Mouse (Mus musculus) cortical plate, adult 2 months (tissue): ENCODE results near the gene Rbm47. TPM values are rescaled to one million over a fixed set of nuclear protein-coding genes. Genes with fewer than 3 reads are reported as not detected.

Source experiments
- H3K27ac ChIP-seq: fragments of 200-500 bp; 2 replicates; pipeline ENCODE4 v1.5.1; 2012; ENCODE audit warnings: low read length, control low read depth, inconsistent platforms; ENCODE audit not compliant: insufficient read depth
- H3K4me1 ChIP-seq: fragments of 200-500 bp; 2 replicates; pipeline ENCODE4 v1.6.1; 2011; ENCODE audit warnings: low read length; ENCODE audit not compliant: control insufficient read depth, insufficient read depth
- H3K4me3 ChIP-seq: fragments of 200-500 bp; 2 replicates; pipeline ENCODE4 v1.5.1; 2011; ENCODE audit warnings: mild to moderate bottlenecking, low read length, control low read depth; ENCODE audit not compliant: insufficient read depth
- CTCF ChIP-seq: fragments of 200-500 bp; IDR thresholded peaks from 2 replicates; pipeline ENCODE4 v1.5.1; 2011; ENCODE audit warnings: mild to moderate bottlenecking, control low read depth, low read length; ENCODE audit not compliant: insufficient read depth; ENCODE audit errors: extremely low read depth
- POLR2A ChIP-seq: fragments of 200-500 bp; IDR thresholded peaks from 2 replicates; pipeline ENCODE4 v1.6.1; 2011; ENCODE audit warnings: mild to moderate bottlenecking, low read length, control low read depth; ENCODE audit not compliant: insufficient read depth; ENCODE audit errors: extremely low read depth
- polyA plus RNA-seq: library from polyadenylated mRNA; depleted of rRNA; stranded (reverse); fragments of >200 nt; gene quantifications from 2 replicates; pipeline ENCODE4 v1.2.3, GENCODE M21; 2012

Gene Rbm47
- polyA plus RNA-seq, 1 experiment: 0.73 TPM

GRCm38 (mm10) chr5:66147313-66147712 lies 25.6 kb downstream of the Rbm47 start:
- Histone ChIP-seq H3K27ac (no peak overlapping the region), H3K4me1 (peaks cover 1% of the 10 kb centered on the region; the same call in 1 of the 2 replicates), H3K4me3 (no peak overlapping the region)
- TF ChIP-seq CTCF (no peak), POLR2A (no peak)

DNA sequence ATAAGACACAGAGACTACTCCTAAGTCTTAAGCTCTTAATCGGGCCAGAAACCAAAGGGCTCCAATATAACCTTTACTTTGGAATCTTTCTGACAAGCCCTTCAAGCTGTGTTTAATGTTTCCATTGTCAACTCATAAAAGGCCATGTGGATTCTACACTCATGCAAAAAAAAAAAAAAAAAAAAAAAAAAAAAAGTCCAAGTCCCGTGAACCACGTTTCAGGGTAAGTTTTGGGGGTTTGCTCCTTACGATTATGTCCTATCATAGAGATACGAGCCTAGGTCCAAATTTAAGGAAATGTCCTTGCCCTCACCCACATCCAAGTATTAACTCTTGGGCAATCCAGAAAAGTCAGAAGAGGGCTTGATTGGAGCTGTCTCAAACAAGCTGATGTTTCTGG lies 27.3 kb downstream of the Rbm47 start:
- TF ChIP-seq CTCF: no peak
- no peak for TF ChIP-seq POLR2A
- H3K27ac ChIP-seq: no peak overlapping the region
- peaks cover 1% of the 10 kb centered on the region; the same call in 1 of the 2 replicates for H3K4me1 ChIP-seq
- no peak overlapping the region for H3K4me3 ChIP-seq

DNA sequence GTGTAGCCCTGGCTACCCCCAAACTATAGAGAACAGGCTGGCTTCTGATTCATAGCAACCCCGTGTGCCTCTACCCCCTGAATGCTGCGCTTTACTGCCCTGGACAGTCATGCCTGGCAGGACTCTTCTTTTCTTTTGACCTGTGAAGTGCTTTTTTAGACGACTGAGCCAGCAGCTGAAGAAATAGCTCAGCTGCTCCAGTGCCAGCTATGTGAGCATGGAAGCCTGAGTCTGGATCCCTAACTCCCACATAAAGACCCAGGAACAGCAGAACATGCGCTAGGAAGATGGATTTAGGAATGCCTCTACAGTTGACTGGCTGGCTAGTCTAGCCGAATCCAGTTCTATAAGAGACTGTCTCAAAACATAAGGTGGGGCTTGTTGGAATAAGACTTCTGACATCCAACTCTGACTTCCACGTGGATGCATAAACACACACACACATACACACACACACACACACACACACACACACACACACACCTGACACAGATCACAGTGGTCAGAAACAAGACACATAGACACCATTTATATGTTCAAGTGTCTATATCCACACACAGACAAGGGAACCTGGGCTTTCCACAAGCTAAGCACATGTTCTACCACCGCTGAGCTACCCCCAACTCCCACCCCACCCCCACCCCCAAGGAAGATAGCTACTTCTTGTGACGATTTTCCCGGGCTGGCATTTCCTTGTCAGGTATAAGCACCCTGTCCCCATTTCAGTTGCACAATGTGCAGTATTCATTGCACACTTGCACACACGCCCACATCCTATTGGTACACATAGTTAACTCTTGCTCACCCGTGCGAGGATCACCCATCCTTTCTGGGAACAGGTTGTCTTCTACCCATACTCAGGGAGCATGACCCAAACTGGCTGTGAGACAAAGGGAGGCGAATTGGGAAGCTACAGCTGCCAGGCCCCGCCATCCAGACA lies 29.6 kb downstream of the Rbm47 start:
- Histone ChIP-seq H3K4me1 (no peaks in the 10 kb centered on the region), H3K4me3 (no peak overlapping the region), H3K27ac (no peak overlapping the region)
- TF ChIP-seq CTCF (no peak), POLR2A (no peak)

GRCm38 (mm10) chr5:66141474-66141873 lies 31.4 kb downstream of the Rbm47 start:
- Histone ChIP-seq H3K27ac (no peak overlapping the region), H3K4me1 (no peaks in the 10 kb centered on the region), H3K4me3 (no peak overlapping the region)
- TF ChIP-seq POLR2A: no peak
- TF ChIP-seq CTCF: no peak

DNA sequence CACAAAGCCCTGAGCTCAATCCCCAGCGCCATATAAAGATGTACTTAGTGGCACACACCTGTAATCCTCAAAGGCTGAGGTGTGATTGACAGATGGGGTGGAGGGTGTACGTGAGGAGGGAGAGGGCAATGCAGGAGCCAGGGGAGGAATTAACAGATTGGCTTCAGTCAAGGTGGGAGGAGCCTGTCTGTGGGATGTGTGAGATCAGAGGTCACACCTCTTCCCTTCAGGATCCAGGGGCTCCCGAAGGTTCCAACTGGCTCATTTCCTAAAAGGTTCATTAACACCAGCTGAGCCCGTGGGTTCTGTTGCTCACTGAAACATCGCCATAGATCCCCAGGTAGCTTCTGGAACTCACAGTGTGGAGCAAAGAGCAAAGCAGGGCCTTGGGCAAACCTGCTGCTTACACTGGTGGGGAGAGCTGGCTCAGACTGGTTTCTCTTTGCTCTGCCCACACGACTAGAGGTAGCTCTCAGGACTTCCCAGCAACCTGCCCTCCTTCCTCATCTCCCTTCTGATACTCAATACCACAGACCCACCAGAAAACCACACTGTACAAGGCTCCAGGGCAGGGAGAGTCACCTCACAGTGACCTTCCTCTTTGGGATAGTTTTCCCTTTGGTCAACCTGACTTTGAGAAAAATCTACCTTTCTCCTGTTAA lies 33.2 kb downstream of the Rbm47 start:
- H3K4me3 ChIP-seq: no peak overlapping the region
- H3K4me1 ChIP-seq: no peaks in the 10 kb centered on the region
- TF ChIP-seq CTCF (no peak), POLR2A (no peak)

DNA sequence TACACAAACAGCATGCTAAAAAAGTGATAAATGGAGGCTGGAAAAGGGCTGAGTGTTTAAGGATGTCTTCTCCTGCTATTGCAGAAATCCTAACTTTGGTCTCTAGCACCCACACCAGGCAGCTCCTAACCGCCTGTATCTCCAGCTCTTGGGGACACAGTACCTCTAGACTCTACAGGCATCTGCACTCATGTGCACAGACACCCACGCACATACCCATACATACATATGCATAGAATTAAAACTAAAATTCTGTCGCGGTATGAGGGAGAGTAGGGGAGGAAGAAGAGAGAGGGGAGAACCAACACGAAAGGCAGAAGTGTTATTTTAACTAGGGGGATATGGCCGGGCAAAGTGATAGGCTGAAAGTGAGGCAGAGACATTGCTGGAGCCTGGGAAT lies 33.7 kb downstream of the Rbm47 start:
- Histone ChIP-seq H3K27ac (no peak overlapping the region), H3K4me3 (no peak overlapping the region), H3K4me1 (no peaks in the 10 kb centered on the region)
- no peak for TF ChIP-seq POLR2A
- TF ChIP-seq CTCF: no peak

More for the DNA sequence above, 33.2 kb downstream of the Rbm47 start:
- H3K27ac ChIP-seq: no peak overlapping the region

GRCm38 (mm10) chr5:66138597-66138996 lies 34.3 kb downstream of the Rbm47 start:
- Histone ChIP-seq H3K4me3 (no peak overlapping the region), H3K27ac (no peak overlapping the region), H3K4me1 (no peaks in the 10 kb centered on the region)
- TF ChIP-seq POLR2A: no peak

DNA sequence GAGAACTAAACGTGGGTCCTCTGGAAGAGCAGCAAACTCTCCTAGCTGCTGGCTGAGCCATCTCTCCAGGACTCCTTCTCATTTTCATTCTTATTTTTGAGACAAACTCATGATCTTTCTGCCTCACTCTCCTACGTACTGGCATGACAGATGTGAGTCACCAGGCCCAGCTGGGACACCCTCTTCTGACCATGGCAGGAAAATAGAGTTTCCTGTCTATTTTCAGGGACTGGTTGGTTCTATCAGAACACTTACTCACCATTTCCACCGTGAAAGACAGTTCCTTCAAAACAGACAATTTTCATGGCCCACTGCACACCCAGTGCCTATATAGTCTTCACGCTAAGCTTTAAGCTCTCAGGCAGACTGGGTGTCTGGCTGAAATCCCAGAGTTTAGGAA lies 35.7 kb downstream of the Rbm47 start:
- Histone ChIP-seq H3K27ac (no peak overlapping the region), H3K4me3 (no peak overlapping the region), H3K4me1 (no peaks in the 10 kb centered on the region)
- TF ChIP-seq CTCF (no peak), POLR2A (no peak)

DNA sequence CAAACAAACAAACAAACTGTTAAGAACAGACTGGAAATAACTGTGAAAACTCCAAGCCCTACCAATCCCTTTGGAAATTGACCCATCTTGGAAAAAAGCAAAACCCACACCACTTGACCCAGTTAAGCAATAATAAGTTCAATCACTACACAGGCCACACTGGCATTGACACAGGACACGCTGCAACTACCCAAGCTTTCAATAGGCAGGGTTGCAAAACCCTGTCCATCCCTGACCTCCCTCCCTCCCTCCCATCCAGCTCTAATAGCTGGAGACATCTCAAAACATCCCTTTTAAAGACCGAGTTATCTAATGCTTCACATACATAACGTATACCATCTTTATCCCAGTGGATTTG lies 37.1 kb downstream of the Rbm47 start:
- no peak overlapping the region for H3K4me3 ChIP-seq
- no peak overlapping the region for H3K27ac ChIP-seq
- no peak for TF ChIP-seq POLR2A
- TF ChIP-seq CTCF: no peak
- no peaks in the 10 kb centered on the region for H3K4me1 ChIP-seq
